Mouse (Mus musculus): Measurements from ENCODE around the gene Camp.

DNA sequence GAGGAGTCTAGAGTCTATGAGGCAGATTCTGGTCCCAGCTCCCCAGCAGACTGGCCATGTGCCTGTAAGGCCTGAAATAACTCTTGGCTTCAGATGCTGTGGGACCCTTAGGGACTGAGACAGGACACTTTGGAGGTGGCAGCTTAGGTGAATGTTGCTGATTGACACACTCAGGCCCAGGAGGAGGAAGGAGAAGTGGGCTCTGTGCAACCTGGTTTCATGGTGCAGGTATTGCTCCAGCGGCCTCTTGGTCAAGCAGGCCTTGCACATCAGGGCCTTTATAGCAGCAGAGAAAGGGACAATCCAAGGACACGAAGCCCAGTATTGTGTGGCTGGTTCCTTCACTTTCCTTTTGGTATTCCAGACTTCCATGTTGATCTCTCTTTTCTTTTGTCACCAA, 4.9 kb upstream of the Camp start:
- TF ChIP-seq CTCF (IDR thresholded peaks at IDR 0.05; ENCODE audit: insufficient read depth, low read depth, low read length) (no peak), POLR2A (IDR thresholded peaks at IDR 0.05; ENCODE audit: insufficient read depth, low read depth, low read length) (no peak)

All from olfactory bulb, adult 2 months (tissue).